Mouse (Mus musculus): ENCODE data around the gene Serinc5. TPM values are rescaled to one million over a fixed set of nuclear protein-coding genes. Genes with fewer than 3 reads are reported as not detected.

Gene Serinc5
- total and polyA plus RNA-seq, 3 experiments = 10.3 to 12.4 (median 12.0) TPM

- Histone ChIP-seq H3K27ac (peak overlapping the region; percentile 26), H3K9ac (ENCODE audit: low read depth, low read length) (no peak overlapping the region), H3K4me1 (ENCODE audit: control insufficient read depth, insufficient read depth, low read length) (peaks cover 4% of the 10 kb centered on the region), H3K4me3 (no peak overlapping the region), H3K27me3 (ENCODE audit: control insufficient read depth, insufficient read depth, low read length) (no peaks in the 10 kb centered on the region), H3K36me3 (ENCODE audit: control insufficient read depth, insufficient read depth, low read length) (no peaks in the 10 kb centered on the region), H3K79me2 (replicated peaks; ENCODE audit: control insufficient read depth, insufficient read depth, low read length) (no peaks in the 10 kb centered on the region)
- 48% methylated on average over 8 of the region's 8 CpGs for WGBS
- intact Hi-C loops (cut with DNase I) = loop anchor here (5.0 kb wide), 1 partner anchor 45 kb away; no protein-coding TSS in a partner anchor
- no peak for TF ChIP-seq POLR2A (IDR thresholded peaks at IDR 0.05; ENCODE audit: insufficient read depth, low read depth, low read length)
- TF ChIP-seq CTCF (IDR thresholded peaks at IDR 0.05) = no peak
- no peak for TF ChIP-seq EP300 (IDR thresholded peaks at IDR 0.05; ENCODE audit: insufficient read depth, low read depth, low read length)
- DNase-seq = no peak
These were observed 51.8 kb downstream of the Serinc5 start for GRCm38 (mm10) chr13:92662555-92663286.

DNA sequence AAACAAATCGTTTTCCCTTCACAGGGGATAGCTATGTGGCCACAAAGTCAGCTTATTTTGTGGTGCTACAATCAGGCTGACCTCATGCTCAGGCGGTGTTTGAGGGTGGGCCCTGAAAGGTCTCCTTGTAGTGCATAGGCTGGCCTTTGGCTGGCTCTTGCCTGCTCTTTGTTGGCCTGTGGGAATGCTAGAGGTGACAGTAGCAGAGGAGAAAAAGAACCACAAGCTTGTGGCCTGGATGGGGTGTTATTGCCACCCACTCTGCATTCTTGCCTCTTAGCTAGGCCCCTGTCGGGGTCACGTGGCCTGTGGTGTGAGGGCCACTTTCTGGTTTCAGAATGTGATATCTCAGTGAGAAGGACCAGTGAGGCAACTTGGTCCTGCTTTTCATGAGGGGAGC is 54.1 kb downstream of the Serinc5 start:
- DNase-seq = no peak
- no peak overlapping the region for H3K27ac ChIP-seq
- no peaks in the 10 kb centered on the region for H3K79me2 ChIP-seq (replicated peaks; ENCODE audit: control insufficient read depth, insufficient read depth, low read length)
- no peak overlapping the region for H3K9ac ChIP-seq (ENCODE audit: low read depth, low read length)
- H3K36me3 ChIP-seq (ENCODE audit: control insufficient read depth, insufficient read depth, low read length) = no peaks in the 10 kb centered on the region
- H3K4me3 ChIP-seq = no peak overlapping the region
- 67% methylated on average over 4 of the region's 4 CpGs for WGBS
- no peaks in the 10 kb centered on the region for H3K27me3 ChIP-seq (ENCODE audit: control insufficient read depth, insufficient read depth, low read length)
- intact Hi-C loops (cut with DNase I) = no loop called here
- peaks cover 4% of the 10 kb centered on the region for H3K4me1 ChIP-seq (ENCODE audit: control insufficient read depth, insufficient read depth, low read length)
- no peak for TF ChIP-seq POLR2A (IDR thresholded peaks at IDR 0.05; ENCODE audit: insufficient read depth, low read depth, low read length)
- TF ChIP-seq EP300 (IDR thresholded peaks at IDR 0.05; ENCODE audit: insufficient read depth, low read depth, low read length) = no peak
- TF ChIP-seq CTCF (IDR thresholded peaks at IDR 0.05) = no peak

- H3K4me3 ChIP-seq = no peak overlapping the region
- H3K27me3 ChIP-seq (ENCODE audit: control insufficient read depth, insufficient read depth, low read length) = no peaks in the 10 kb centered on the region
- no peak overlapping the region for H3K27ac ChIP-seq
- DNase-seq = no peak
- intact Hi-C loops (cut with DNase I) = no loop called here
- WGBS = 90% methylated on average over 6 of the region's 6 CpGs
- peaks cover 6% of the 10 kb centered on the region for H3K4me1 ChIP-seq (ENCODE audit: control insufficient read depth, insufficient read depth, low read length)
- TF ChIP-seq CTCF (IDR thresholded peaks at IDR 0.05) (no peak), EP300 (IDR thresholded peaks at IDR 0.05; ENCODE audit: insufficient read depth, low read depth, low read length) (no peak), POLR2A (IDR thresholded peaks at IDR 0.05; ENCODE audit: insufficient read depth, low read depth, low read length) (no peak)
- H3K36me3 ChIP-seq (ENCODE audit: control insufficient read depth, insufficient read depth, low read length) = no peaks in the 10 kb centered on the region
- no peaks in the 10 kb centered on the region for H3K79me2 ChIP-seq (replicated peaks; ENCODE audit: control insufficient read depth, insufficient read depth, low read length)
- H3K9ac ChIP-seq (ENCODE audit: low read depth, low read length) = no peak overlapping the region
These were observed 57.5 kb downstream of the Serinc5 start for GRCm38 (mm10) chr13:92668214-92668985.

- no peak for DNase-seq
- 56% methylated on average over 1 of the region's 1 CpGs for WGBS
- H3K4me1 ChIP-seq (ENCODE audit: control insufficient read depth, insufficient read depth, low read length) = peaks cover 15% of the 10 kb centered on the region
- intact Hi-C loops (cut with DNase I) = no loop called here
- no peak overlapping the region for H3K4me3 ChIP-seq
- no peaks in the 10 kb centered on the region for H3K36me3 ChIP-seq (ENCODE audit: control insufficient read depth, insufficient read depth, low read length)
- H3K9ac ChIP-seq (ENCODE audit: low read depth, low read length) = no peak overlapping the region
- H3K27ac ChIP-seq = no peak overlapping the region
- no peaks in the 10 kb centered on the region for H3K27me3 ChIP-seq (ENCODE audit: control insufficient read depth, insufficient read depth, low read length)
- TF ChIP-seq EP300 (IDR thresholded peaks at IDR 0.05; ENCODE audit: insufficient read depth, low read depth, low read length) = no peak
- no peak for TF ChIP-seq CTCF (IDR thresholded peaks at IDR 0.05)
- TF ChIP-seq POLR2A (IDR thresholded peaks at IDR 0.05; ENCODE audit: insufficient read depth, low read depth, low read length) = no peak
- H3K79me2 ChIP-seq (replicated peaks; ENCODE audit: control insufficient read depth, insufficient read depth, low read length) = no peaks in the 10 kb centered on the region
These were observed 60.8 kb downstream of the Serinc5 start for GRCm38 (mm10) chr13:92671727-92672126.

- WGBS = 26% methylated on average over 2 of the region's 2 CpGs
- Histone ChIP-seq H3K4me1 (ENCODE audit: control insufficient read depth, insufficient read depth, low read length) (peaks cover 15% of the 10 kb centered on the region), H3K4me3 (no peak overlapping the region), H3K9ac (ENCODE audit: low read depth, low read length) (no peak overlapping the region), H3K79me2 (replicated peaks; ENCODE audit: control insufficient read depth, insufficient read depth, low read length) (no peaks in the 10 kb centered on the region), H3K27ac (no peak overlapping the region), H3K27me3 (ENCODE audit: control insufficient read depth, insufficient read depth, low read length) (no peaks in the 10 kb centered on the region), H3K36me3 (ENCODE audit: control insufficient read depth, insufficient read depth, low read length) (no peaks in the 10 kb centered on the region)
- no peak for TF ChIP-seq CTCF (IDR thresholded peaks at IDR 0.05)
- TF ChIP-seq POLR2A (IDR thresholded peaks at IDR 0.05; ENCODE audit: insufficient read depth, low read depth, low read length) = no peak
- intact Hi-C loops (cut with DNase I) = loop anchor here (5.0 kb wide), 1 partner anchor 62 kb away; the partner anchor contains the start of gene Serinc5
- DNase-seq = no peak
These were observed 63.8 kb downstream of the Serinc5 start for GRCm38 (mm10) chr13:92674676-92675075.

- H3K4me1 ChIP-seq (ENCODE audit: control insufficient read depth, insufficient read depth, low read length) = peaks cover 15% of the 10 kb centered on the region
- no peaks in the 10 kb centered on the region for H3K79me2 ChIP-seq (replicated peaks; ENCODE audit: control insufficient read depth, insufficient read depth, low read length)
- H3K4me3 ChIP-seq = no peak overlapping the region
- intact Hi-C loops (cut with DNase I) = loop anchor here (5.0 kb wide), 1 partner anchor 63 kb away; the partner anchor contains the start of gene Serinc5
- TF ChIP-seq CTCF (IDR thresholded peaks at IDR 0.05) (no peak), POLR2A (IDR thresholded peaks at IDR 0.05; ENCODE audit: insufficient read depth, low read depth, low read length) (no peak), EP300 (IDR thresholded peaks at IDR 0.05; ENCODE audit: insufficient read depth, low read depth, low read length) (no peak)
- no peak overlapping the region for H3K27ac ChIP-seq
- DNase-seq = no peak
- no peaks in the 10 kb centered on the region for H3K36me3 ChIP-seq (ENCODE audit: control insufficient read depth, insufficient read depth, low read length)
- no peaks in the 10 kb centered on the region for H3K27me3 ChIP-seq (ENCODE audit: control insufficient read depth, insufficient read depth, low read length)
- WGBS = 81% methylated on average over 3 of the region's 3 CpGs
- H3K9ac ChIP-seq (ENCODE audit: low read depth, low read length) = no peak overlapping the region
These were observed 64.4 kb downstream of the Serinc5 start for GRCm38 (mm10) chr13:92675308-92675707.

Measured in heart, adult 2 months (tissue).